Mouse (Mus musculus): ENCODE measurements at regions not wholly inside any gene's neighbourhood (a gene's known extent, or its start where the extent isn't known, plus 50 kb on each side); places are given as distances from the start of the nearest gene placed in this dataset.

DNA sequence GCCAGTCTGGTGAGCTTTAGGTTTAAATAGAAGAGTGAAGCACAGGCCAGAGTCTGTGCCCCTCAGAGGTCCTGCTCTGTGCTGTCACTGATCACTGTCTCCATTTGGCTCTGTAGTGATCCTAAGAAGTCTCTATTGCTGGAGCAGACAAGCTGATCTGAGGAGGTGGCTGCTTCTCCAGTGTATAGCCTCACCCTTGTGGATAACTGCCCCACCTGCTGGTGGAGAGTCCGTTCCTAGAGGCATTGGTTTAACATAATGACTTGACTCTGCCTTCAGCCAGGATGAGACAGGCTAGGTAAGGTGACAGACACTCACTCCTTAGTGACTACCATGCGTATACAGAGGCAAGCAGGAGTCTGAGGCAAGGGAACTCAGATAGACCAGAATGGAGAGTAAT is 136.5 kb upstream of the Foxn2 start:
- TF ChIP-seq POLR2A (IDR thresholded peaks at IDR 0.05; ENCODE audit: insufficient read depth, low read depth, low read length) (no peak), CTCF (IDR thresholded peaks at IDR 0.05; ENCODE audit: insufficient read depth, low read depth, low read length) (no peak)

Measured in olfactory bulb, adult 2 months (tissue).